Mouse (Mus musculus): Measurements from ENCODE around the gene Sirt2.

GRCm38 (mm10) chr7:28749935-28750334 lies 16.6 kb upstream of the Sirt2 start:
- TF ChIP-seq POLR2A (IDR thresholded peaks at IDR 0.05; ENCODE audit: insufficient read length, low read depth) (no peak), POLR2AphosphoS2 (IDR thresholded peaks at IDR 0.05; ENCODE audit: insufficient read length, low read depth) (no peak), E2F4 (IDR thresholded peaks at IDR 0.05; ENCODE audit: insufficient read depth) (no peak)

Data from myocyte (in vitro differentiated cells).